8 mouse cellular contexts compared by ENCODE assay signal in genomic region chr17:31685514-31686224, GRCm38 (mm10). TPM values are rescaled to one million over a fixed set of nuclear protein-coding genes. Genes with fewer than 3 reads are reported as not detected.
DNase-seq lines count a peak whose midpoint lies in the region; ATAC-seq lines count a peak whose summit lies in the region.

No protein-coding gene starts in this region.

- no peaks in the 10 kb centered on the region for H3K9me3 ChIP-seq in hindbrain, embryonic 12.5 days (replicated peaks)

- peak; percentile 70 for DNase-seq in Muller cell, postnatal 12 days (ENCODE audit: inconsistent ontology term)
- peak; percentile 78 for DNase-seq in cerebellum, adult 9-11 months
- DNase-seq in frontal cortex, postnatal 10 days (ENCODE audit: low spot score in 2 of 2), result peak; percentile 66 to 83
- peak; percentile 91 to 92 for DNase-seq in layer of hippocampus, postnatal 10 days (ENCODE audit: low spot score in 2 of 2)
- DNase-seq in lung, postnatal 14 days, result peak; percentile 90
- peak; percentile 90 for DNase-seq in retina, embryonic 14.5 days (ENCODE audit: low spot score)
- peak; percentile 75 for DNase-seq in thymus, postnatal 36 days

- H3K4me1 ChIP-seq in hindbrain, embryonic 12.5 days, result peaks cover 9% of the 10 kb centered on the region; the same call in 1 of the 2 replicates

- H3K4me3 ChIP-seq in hindbrain, embryonic 12.5 days, result no peak overlapping the region

- H3K27ac ChIP-seq in hindbrain, embryonic 12.5 days, result 0 out of 2 replicates have a peak overlapping the region, but pooled peaks have one; percentile 24

- no peak overlapping the region for H3K9ac ChIP-seq in hindbrain, embryonic 12.5 days

- 16% methylated on average over 17 of the region's 17 CpGs for whole genome bisulfite sequencing in hindbrain, embryonic 12.5 days

- H3K4me2 ChIP-seq in hindbrain, embryonic 12.5 days (replicated peaks), result no peak overlapping the region

- ATAC-seq in hindbrain, embryonic 12.5 days (ENCODE audit: low FRiP score), result peak; percentile 66; the same call in 1 of the 2 replicates

- no peaks in the 10 kb centered on the region for H3K36me3 ChIP-seq in hindbrain, embryonic 12.5 days

- H3K27me3 ChIP-seq in hindbrain, embryonic 12.5 days, result 0 out of 2 replicates have a peak, but pooled peaks cover 4% of the 10 kb centered on the region

RNA-seq across cellular contexts. Expression of gene Cryaa, which starts 8.1 kb away (rescaled TPM):
- not detected in 2 replicates for polyA plus RNA-seq in hindbrain, embryonic 12.5 days (2016; fragmentation: Nextera tagmentation; extraction: Ambion mirVana)
- total RNA-seq in layer of hippocampus, postnatal 10 days (2021), result under 1 TPM; 0.57 to 0.80 TPM

RNA-seq across cellular contexts. Expression of gene U2af1, which starts 27.0 kb away (rescaled TPM):
- 293 and 303 TPM in 2 replicates for polyA plus RNA-seq in hindbrain, embryonic 12.5 days (2016; fragmentation: Nextera tagmentation; extraction: Ambion mirVana)
- 100 to 1,000 TPM; 143 to 153 TPM for total RNA-seq in layer of hippocampus, postnatal 10 days (2021)

RNA-seq across cellular contexts. Expression of gene Cbs, which starts 48.6 kb away (rescaled TPM):
- 2.3 and 3.3 TPM in 2 replicates for polyA plus RNA-seq in hindbrain, embryonic 12.5 days (2016; fragmentation: Nextera tagmentation; extraction: Ambion mirVana)
- total RNA-seq in layer of hippocampus, postnatal 10 days (2021), result 10 to 100 TPM; 66.4 to 78.1 TPM
